Mouse (Mus musculus): ENCODE data around the gene Golph3l.
"Not testable (repeated sequence)": the region's sequence is repeated elsewhere in the genome, so short reads cannot be mapped to it uniquely, and the experiment has no call there.

Gene Golph3l

GRCm38 (mm10) chr3:95588604-95589086 is at the start of gene Golph3l:
Gene Golph3l, plus strand, starts transcription at chr3:95588934.
- POLR2A ChIA-PET, result interaction anchor here (0.5 to 3.1 kb wide), 82 partner anchors 8 to 740 kb away, joined by 3 to 56 read pairs (median 4); partner anchors contain the start of genes Ensa (in 4 of the 4), Hormad1 (in 2 of the 4), Adamtsl4 (in 1 of the 4) and Arnt (in 1 of the 4)
- CTCF ChIA-PET, result interaction anchor here (0.5 to 1.7 kb wide), 12 partner anchors 12 to 446 kb away, joined by 3 to 8 read pairs (median 4); partner anchors contain the start of gene Ensa (in 1 of the 4)

- ChIA-PET CTCF (interaction anchor here in 1 of 4 experiments (0.6 kb wide), 1 partner anchor 57 kb away, joined by 3 read pairs; no protein-coding TSS in a partner anchor), POLR2A (no interaction called here)
These were observed 49.8 kb upstream of the Golph3l start for GRCm38 (mm10) chr3:95538936-95539335.

- CTCF ChIA-PET, result interaction anchor here in 1 of 4 experiments (0.5 kb wide), 1 partner anchor 274 kb away, joined by 5 read pairs; no protein-coding TSS in a partner anchor
These were observed 48.9 kb upstream of the Golph3l start for GRCm38 (mm10) chr3:95539837-95540236.

GRCm38 (mm10) chr3:95541186-95541585 is 47.5 kb upstream of the Golph3l start:
- POLR2A ChIA-PET, result interaction anchor here in 3 of 4 experiments (0.6 to 1.4 kb wide), 3 partner anchors 63 to 243 kb away, joined by 3 to 4 read pairs (median 3); no protein-coding TSS in a partner anchor
- CTCF ChIA-PET, result not testable (repeated sequence)

More at GRCm38 (mm10) chr3:95539837-95540236, 48.9 kb upstream of the Golph3l start:
- POLR2A ChIA-PET, result no interaction called here

- POLR2A ChIA-PET, result interaction anchor here in 3 of 4 experiments (0.6 to 1.7 kb wide), 8 partner anchors 9 to 156 kb away, joined by 3 to 12 read pairs (median 4); partner anchors contain the start of gene Hormad1 (in 2 of the 3)
- CTCF ChIA-PET, result interaction anchor here in 1 of 4 experiments (0.6 to 0.7 kb wide), 2 partner anchors 242 to 524 kb away, joined by 3 read pairs; no protein-coding TSS in a partner anchor
These were observed 46.6 kb upstream of the Golph3l start for GRCm38 (mm10) chr3:95542171-95542570.

- CTCF ChIA-PET, result interaction anchor here in 2 of 4 experiments (0.6 to 1.5 kb wide), 3 partner anchors 140 to 243 kb away, joined by 3 to 4 read pairs (median 3); no protein-coding TSS in a partner anchor
- POLR2A ChIA-PET, result interaction anchor here in 3 of 4 experiments (0.6 to 1.7 kb wide), 7 partner anchors 16 to 155 kb away, joined by 3 to 12 read pairs (median 3); partner anchors contain the start of genes Hormad1 (in 2 of the 3) and Golph3l (in 1 of the 3)
These were observed 45.8 kb upstream of the Golph3l start for GRCm38 (mm10) chr3:95542981-95543380.

GRCm38 (mm10) chr3:95550176-95550575 is 38.6 kb upstream of the Golph3l start:
- POLR2A ChIA-PET, result interaction anchor here in 1 of 4 experiments (0.8 kb wide), 1 partner anchor 13 kb away, joined by 3 read pairs; no protein-coding TSS in a partner anchor
- CTCF ChIA-PET, result interaction anchor here in 3 of 4 experiments (0.6 to 1.7 kb wide), 3 partner anchors 15 to 176 kb away, joined by 3 to 7 read pairs (median 5); no protein-coding TSS in a partner anchor

GRCm38 (mm10) chr3:95553986-95554385 is 34.7 kb upstream of the Golph3l start:
- POLR2A ChIA-PET, result interaction anchor here (0.6 to 0.9 kb wide), 5 partner anchors 9 to 182 kb away, joined by 3 to 10 read pairs (median 3); no protein-coding TSS in a partner anchor
- CTCF ChIA-PET, result interaction anchor here in 2 of 4 experiments (0.7 to 1.4 kb wide), 2 partner anchors 37 to 60 kb away, joined by 3 to 5 read pairs; no protein-coding TSS in a partner anchor

- ChIA-PET CTCF (no interaction called here), POLR2A (interaction anchor here in 3 of 4 experiments (0.6 to 2.3 kb wide), 14 partner anchors 14 to 143 kb away, joined by 3 to 11 read pairs (median 4); partner anchors contain the start of genes Golph3l (in 2 of the 3) and Ensa (in 1 of the 3))
These were observed 29.3 kb upstream of the Golph3l start, which contains the start of gene Hormad1 for GRCm38 (mm10) chr3:95559437-95559836. Gene Hormad1, plus strand, starts transcription at chr3:95559677.

GRCm38 (mm10) chr3:95560738-95561137 is 28.0 kb upstream of the Golph3l start:
- ChIA-PET POLR2A (interaction anchor here in 3 of 4 experiments (0.6 to 2.2 kb wide), 13 partner anchors 24 to 343 kb away, joined by 3 to 11 read pairs (median 3); partner anchors contain the start of genes Golph3l (in 2 of the 3), Car14 (in 1 of the 3) and Ensa (in 1 of the 3)), CTCF (interaction anchor here in 3 of 4 experiments (0.6 to 1.0 kb wide), 3 partner anchors 43 to 942 kb away, joined by 3 to 4 read pairs (median 4); no protein-coding TSS in a partner anchor)

- CTCF ChIA-PET, result no interaction called here
- POLR2A ChIA-PET, result interaction anchor here in 1 of 4 experiments (1.4 kb wide), 1 partner anchor 11 kb away, joined by 4 read pairs; no protein-coding TSS in a partner anchor
These were observed 26.9 kb upstream of the Golph3l start for GRCm38 (mm10) chr3:95561826-95562225.

- ChIA-PET POLR2A (interaction anchor here in 1 of 4 experiments (0.6 kb wide), 1 partner anchor 9 kb away, joined by 3 read pairs; no protein-coding TSS in a partner anchor), CTCF (no interaction called here)
These were observed 19.1 kb upstream of the Golph3l start for GRCm38 (mm10) chr3:95569585-95569984.

GRCm38 (mm10) chr3:95587754-95588603 is 755 bp upstream of the Golph3l start:
- CTCF ChIA-PET, result interaction anchor here (0.5 to 1.7 kb wide), 12 partner anchors 13 to 445 kb away, joined by 3 to 8 read pairs (median 4); partner anchors contain the start of gene Ensa (in 1 of the 4)
- POLR2A ChIA-PET, result interaction anchor here (0.5 to 3.1 kb wide), 79 partner anchors 8 to 741 kb away, joined by 3 to 56 read pairs (median 4); partner anchors contain the start of genes Ensa (in 4 of the 4), Hormad1 (in 2 of the 4), Adamtsl4 (in 1 of the 4) and Arnt (in 1 of the 4)

- ChIA-PET POLR2A (interaction anchor here in 2 of 4 experiments (0.7 to 4.8 kb wide), 7 partner anchors 11 to 77 kb away, joined by 3 to 17 read pairs (median 4); partner anchors contain the start of genes Ensa (in 1 of the 2) and Golph3l (in 1 of the 2)), CTCF (no interaction called here)
These were observed 10.0 kb downstream of the Golph3l start for GRCm38 (mm10) chr3:95598734-95599133.

GRCm38 (mm10) chr3:95601287-95601686 is 12.6 kb downstream of the Golph3l start:
- ChIA-PET POLR2A (interaction anchor here in 3 of 4 experiments (0.8 to 3.1 kb wide), 7 partner anchors 13 to 73 kb away, joined by 3 to 16 read pairs (median 6); partner anchors contain the start of genes Golph3l (in 2 of the 3) and Ensa (in 1 of the 3)), CTCF (interaction anchor here in 1 of 4 experiments (1.0 to 1.1 kb wide), 2 partner anchors 13 to 24 kb away, joined by 3 to 4 read pairs; partner anchors contain the start of genes Ensa and Golph3l)

- CTCF ChIA-PET, result interaction anchor here in 1 of 4 experiments (2.0 kb wide), 1 partner anchor 89 kb away, joined by 6 read pairs; no protein-coding TSS in a partner anchor
- POLR2A ChIA-PET, result interaction anchor here in 2 of 4 experiments (0.5 to 2.0 kb wide), 3 partner anchors 9 to 62 kb away, joined by 3 to 10 read pairs (median 3); partner anchors contain the start of gene Golph3l (in 1 of the 2)
These were observed 17.4 kb downstream of the Golph3l start for GRCm38 (mm10) chr3:95606096-95606495.

- ChIA-PET POLR2A (interaction anchor here in 1 of 4 experiments (1.0 to 1.4 kb wide), 3 partner anchors 15 to 43 kb away, joined by 3 to 6 read pairs (median 4); partner anchors contain the start of gene Ensa), CTCF (no interaction called here)
These were observed 20.5 kb downstream of the Golph3l start for GRCm38 (mm10) chr3:95609195-95609594.

All from embryonic stem cell, embryonic (primary cell).